Mouse (Mus musculus) brain, adult 10 weeks (tissue): Measurements from ENCODE around the gene Myh6. TPM values are rescaled to one million over a fixed set of nuclear protein-coding genes. Genes with fewer than 3 reads are reported as not detected.

Experiments
- polyA plus RNA-seq: library from polyadenylated mRNA; stranded (reverse); fragments of 350-450 nt; fragmentation: Illumina TruSeq; extraction: RNeasy Lipid Tissue Mini Kit (QIAGEN cat#74804); gene quantifications from one replicate; pipeline ENCODE4 v1.2.3, GENCODE M21; 2015; ENCODE audit warnings: low read depth, low replicate concordance

Myh6 gene
- polyA plus RNA-seq, result 1.4 TPM

GRCm38 (mm10) chr14:54966320-54966977 lies at the start of gene Myh6:
Gene Myh6 (minus strand): TSS chr14:54966927.

GRCm38 (mm10) chr14:55014991-55015766 lies 48.5 kb upstream of the Myh6 start, which contains the start of gene Ngdn:
Gene Ngdn (plus strand): TSS chr14:55015454.

GRCm38 (mm10) chr14:54994136-54994868 lies 27.6 kb upstream of the Myh6 start, which contains the start of gene Myh7:
Gene Myh7 (minus strand): TSS chr14:54994626.

GRCm38 (mm10) chr14:54976633-54977032 lies 9.9 kb upstream of the Myh6 start, which contains the start of gene Gm17428:
Gene Gm17428 (plus strand): TSS chr14:54976933.

DNA sequence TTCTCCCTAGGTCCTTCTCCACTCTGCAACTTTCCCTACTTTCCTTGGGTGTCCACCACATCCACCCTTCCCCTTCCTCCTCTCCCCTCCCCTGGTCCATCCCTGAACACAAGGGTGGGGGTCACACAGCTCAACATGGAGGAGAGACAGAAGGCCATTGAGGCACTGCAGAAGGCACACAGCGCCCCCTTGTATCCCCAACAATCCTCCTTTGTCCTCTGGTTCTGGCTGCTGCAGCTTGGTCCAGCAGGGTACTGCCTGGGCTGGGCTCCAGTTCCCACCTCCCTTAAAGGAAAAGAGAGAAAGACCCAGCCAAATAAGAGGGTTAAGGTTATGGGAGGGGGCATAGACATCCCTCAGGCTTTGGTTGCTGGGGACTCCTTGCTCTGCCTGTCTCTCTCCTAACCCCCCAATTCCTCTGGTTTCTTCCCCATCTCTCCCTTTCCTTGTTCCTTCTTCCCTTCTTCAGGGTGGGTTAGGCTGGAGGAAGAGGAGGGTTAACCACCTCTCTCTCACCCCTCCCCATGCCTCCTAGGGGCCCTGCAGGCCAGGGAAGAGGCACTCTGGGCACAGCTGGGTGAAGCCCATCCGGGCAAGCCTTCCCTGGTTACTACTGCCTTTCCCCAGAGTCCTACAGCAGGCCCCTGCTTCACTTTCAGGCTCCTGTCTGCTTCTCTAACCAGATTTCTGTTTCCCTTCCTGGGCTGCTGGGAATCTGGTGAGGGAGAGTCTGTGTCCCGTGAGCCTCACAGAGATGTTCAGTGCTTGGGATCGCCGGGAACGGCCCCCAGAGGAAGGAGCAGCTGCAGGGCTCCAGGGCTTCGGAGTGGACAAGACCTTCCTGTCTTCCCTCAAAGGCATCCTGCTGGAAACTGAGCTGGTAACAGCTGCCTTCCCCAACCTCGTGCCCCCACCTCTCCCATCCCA lies 30.6 kb downstream of the Myh6 start, which contains the start of gene Cmtm5:
TSS of gene Cmtm5 (plus strand) at position 358 of the 927 bp plus-strand sequence.

GRCm38 (mm10) chr14:54932645-54933150 lies 34.0 kb downstream of the Myh6 start, which contains the start of gene Il25:
Gene Il25 (plus strand): TSS chr14:54932695.

DNA sequence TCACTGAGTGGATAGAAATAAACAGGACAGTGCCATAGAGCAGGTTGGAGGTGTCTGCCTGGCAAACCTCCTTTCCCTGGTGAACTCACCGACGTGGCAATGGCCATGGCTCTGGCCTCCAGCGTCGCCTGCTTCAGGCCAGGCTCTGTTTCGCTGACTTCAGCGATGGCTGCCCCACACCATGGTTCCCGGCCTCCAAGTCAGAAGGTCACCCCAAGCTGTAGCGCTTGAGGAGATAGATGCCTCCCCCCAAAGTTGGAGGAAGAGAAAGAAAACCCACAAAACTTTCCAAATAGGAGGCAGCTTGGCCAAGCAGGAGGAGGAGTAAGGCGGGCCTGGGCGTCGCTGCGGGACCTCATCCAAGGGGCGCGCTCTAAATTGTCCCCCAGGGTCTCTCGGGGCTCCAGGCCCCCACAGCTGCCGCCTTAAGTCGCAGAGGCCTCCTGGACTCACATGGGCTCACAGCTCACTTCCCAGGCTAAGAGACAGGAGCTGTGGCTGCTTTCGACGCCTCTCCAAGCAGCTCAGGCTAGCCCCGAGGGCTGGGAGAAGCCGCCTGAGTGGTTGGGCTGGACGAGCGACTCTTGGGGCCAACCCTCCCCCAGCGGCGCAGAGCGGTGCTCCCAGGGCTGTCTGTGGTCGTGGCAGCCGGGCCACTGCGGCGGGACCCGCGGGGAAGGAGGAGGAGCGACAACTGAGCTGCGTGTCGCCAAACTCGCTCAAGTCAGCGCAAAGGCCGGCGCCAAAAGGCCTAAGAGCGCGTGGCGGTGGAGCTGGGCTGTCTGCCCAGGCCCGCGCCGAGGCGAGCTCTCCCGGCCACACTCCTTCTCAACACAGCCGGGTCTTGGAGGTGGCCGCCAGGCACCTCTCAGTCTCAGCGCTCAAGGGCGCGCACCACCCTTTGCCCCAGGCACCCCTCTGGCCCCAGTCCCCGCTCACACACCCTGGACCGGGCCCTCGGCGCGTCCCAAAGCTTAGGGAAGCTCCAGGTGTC lies 41.1 kb downstream of the Myh6 start, which contains the start of gene Efs:
TSS of gene Efs (minus strand) at position 778 of the 994 bp plus-strand sequence.

DNA sequence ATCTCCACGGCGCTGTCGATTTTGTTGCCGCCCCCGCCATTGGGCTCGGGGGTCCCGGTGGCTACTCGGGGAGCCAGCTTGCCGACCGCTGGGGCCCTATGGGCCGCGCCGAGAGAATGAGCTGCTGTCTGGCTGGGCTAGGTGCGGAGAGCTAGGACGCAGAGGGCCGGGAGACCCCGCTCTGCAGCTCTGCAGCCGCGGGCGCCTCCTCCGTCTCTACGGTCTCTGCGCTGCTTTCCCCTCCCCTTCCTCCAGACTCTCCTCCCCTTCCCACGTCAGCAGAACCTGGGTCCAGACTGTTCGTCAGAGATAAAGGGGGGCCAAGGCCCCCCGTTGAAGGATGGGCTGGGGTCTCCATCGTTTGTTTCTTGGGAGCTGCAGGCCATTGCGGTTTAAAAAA lies 53.8 kb downstream of the Myh6 start, which contains the start of gene Slc22a17:
TSS of gene Slc22a17 (minus strand) at position 247 of the 400 bp plus-strand sequence.

DNA sequence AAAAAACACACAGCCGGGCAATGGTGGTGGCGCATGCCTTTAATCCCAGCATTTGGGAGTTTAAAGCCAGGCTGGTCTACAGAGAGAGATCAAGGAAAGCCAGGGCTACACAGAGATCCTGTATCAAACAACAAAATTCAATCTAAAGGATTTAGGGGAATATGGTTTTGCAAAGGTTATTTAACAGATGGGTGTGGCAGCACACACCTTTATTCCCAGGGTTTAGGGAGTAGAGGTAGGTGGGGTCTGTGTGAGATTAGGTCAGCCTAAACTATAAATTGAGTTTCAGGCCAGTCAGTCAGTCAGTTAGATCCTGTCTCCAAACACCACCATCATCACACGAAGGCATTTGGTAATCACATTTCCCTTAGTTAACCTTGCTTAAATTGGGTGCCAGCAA lies 74.5 kb downstream of the Myh6 start, which contains the start of gene Pabpn1:
TSS of gene Pabpn1 (plus strand) at position 301 of the 400 bp plus-strand sequence.

Other genes starting within 250 kb of the Myh6 start
- 35.8 TPM for gene Slc7a8, start 185.0 kb downstream of the Myh6 start, polyA plus RNA-seq
- gene Rnf212b, start 152.8 kb downstream of the Myh6 start, polyA plus RNA-seq, result not detected
- gene Homez, start 96.0 kb downstream of the Myh6 start, polyA plus RNA-seq, result 11.7 TPM
- 18.4 TPM for gene Ppp1r3e, start 89.4 kb downstream of the Myh6 start, polyA plus RNA-seq
- 100 TPM for gene Bcl2l2, start 83.5 kb downstream of the Myh6 start, polyA plus RNA-seq
- gene Gm20521, start 83.5 kb downstream of the Myh6 start, polyA plus RNA-seq, result not detected
- gene Pabpn1, start 74.4 kb downstream of the Myh6 start, polyA plus RNA-seq, result 242 TPM
- gene Slc22a17, start 53.8 kb downstream of the Myh6 start, polyA plus RNA-seq, result 521 TPM
- gene Efs, start 40.8 kb downstream of the Myh6 start, polyA plus RNA-seq, result 10.0 TPM
- not detected for gene Il25, start 34.2 kb downstream of the Myh6 start, polyA plus RNA-seq
- 113 TPM for gene Cmtm5, start 30.7 kb downstream of the Myh6 start, polyA plus RNA-seq
- gene Gm17428, start 10.0 kb upstream of the Myh6 start, polyA plus RNA-seq, result not detected
- gene Myh7, start 27.7 kb upstream of the Myh6 start, polyA plus RNA-seq, result 17.5 TPM
- 34.0 TPM for gene Ngdn, start 48.5 kb upstream of the Myh6 start, polyA plus RNA-seq
- gene Zfhx2, start 125.4 kb upstream of the Myh6 start, polyA plus RNA-seq, result 15.5 TPM
- 28.1 TPM for gene Thtpa, start 127.9 kb upstream of the Myh6 start, polyA plus RNA-seq
- 7.5 TPM for gene Ap1g2, start 139.7 kb upstream of the Myh6 start, polyA plus RNA-seq
- 157 TPM for gene Jph4, start 150.0 kb upstream of the Myh6 start, polyA plus RNA-seq